Mouse (Mus musculus) spleen, adult 18-20 months (tissue): ENCODE measurements at regions not wholly inside any gene's neighbourhood (a gene's known extent, or its start where the extent isn't known, plus 50 kb on each side); places are given as distances from the start of the nearest gene placed in this dataset.
A peak's percentile ranks its signal among the peaks of the same experiment; 100 is the strongest.

ENCODE experiments used
- DNase-seq, 2 experiments: peaks; one replicate each; pipeline ENCODE4 v3.0.0; 2022; ENCODE audit warnings: mixed read lengths in 2 of 2

DNA sequence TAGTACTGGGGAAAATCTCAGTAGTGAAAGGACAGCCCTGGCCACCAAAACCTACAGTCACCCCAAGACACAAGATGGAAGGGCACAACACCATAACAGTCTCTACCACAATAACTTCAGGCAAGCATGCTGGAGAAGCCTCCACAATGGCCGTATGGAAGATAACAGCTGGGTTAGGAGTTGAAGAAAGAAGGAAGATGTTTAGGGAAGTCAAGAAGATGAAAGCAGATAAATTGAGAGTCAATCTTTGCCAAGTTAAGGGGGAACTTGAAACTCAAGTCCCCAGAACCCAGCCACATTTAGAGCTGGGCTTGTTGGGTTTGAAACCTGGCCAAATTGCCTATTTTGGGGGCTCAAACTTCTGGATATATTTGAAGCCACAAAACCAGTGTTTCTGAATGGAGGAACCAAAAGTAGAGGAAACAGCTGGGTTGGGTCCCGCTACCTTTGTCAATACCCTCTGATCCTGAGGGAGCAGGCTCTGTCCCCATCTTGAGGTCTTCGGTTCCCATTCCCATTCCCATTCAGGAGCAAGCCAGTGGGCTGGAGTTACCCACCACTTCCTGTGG lies 147.8 kb downstream of the Cdc5l start:
- no peak for DNase-seq

DNA sequence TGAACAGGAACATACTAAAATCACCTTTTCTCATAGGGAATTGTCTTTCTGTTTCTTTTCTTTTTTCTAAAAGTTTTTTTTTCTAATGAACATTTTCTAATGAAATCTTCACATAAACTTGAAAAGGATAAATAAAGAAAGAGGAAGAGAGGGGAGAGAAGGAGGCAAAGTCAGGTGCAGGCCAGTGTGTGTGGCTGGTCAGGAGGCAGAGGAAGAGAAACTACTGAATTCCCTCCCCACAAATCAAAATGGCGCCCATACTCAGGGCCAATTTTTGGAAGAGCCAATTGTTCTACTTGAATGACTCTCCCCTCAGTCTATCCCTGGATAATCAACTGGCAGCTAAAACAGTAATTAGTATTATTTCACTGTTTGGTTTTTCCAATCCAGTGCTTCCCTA lies 152.0 kb downstream of the Cdc5l start:
- no peak for DNase-seq

DNA sequence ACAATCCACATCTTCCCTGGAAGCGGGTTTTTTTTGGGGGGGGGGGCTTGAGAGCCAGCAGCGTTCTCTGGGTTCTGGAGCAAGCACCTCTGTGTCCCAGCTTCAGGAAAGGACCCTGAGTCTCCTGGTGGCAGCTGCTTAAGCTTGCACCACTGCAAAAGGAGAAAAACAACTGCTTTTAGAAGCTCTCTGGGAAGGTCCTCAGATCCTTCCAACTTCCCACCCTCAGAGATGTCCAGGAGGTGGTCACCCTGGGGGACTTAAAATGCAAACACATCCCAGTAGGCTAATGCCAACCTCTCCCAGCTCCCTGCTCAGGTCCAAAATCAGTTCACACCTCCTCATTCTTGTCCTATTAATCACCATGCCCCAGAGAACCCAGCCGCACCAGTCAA lies 153.7 kb downstream of the Cdc5l start:
- DNase-seq = no peak

DNA sequence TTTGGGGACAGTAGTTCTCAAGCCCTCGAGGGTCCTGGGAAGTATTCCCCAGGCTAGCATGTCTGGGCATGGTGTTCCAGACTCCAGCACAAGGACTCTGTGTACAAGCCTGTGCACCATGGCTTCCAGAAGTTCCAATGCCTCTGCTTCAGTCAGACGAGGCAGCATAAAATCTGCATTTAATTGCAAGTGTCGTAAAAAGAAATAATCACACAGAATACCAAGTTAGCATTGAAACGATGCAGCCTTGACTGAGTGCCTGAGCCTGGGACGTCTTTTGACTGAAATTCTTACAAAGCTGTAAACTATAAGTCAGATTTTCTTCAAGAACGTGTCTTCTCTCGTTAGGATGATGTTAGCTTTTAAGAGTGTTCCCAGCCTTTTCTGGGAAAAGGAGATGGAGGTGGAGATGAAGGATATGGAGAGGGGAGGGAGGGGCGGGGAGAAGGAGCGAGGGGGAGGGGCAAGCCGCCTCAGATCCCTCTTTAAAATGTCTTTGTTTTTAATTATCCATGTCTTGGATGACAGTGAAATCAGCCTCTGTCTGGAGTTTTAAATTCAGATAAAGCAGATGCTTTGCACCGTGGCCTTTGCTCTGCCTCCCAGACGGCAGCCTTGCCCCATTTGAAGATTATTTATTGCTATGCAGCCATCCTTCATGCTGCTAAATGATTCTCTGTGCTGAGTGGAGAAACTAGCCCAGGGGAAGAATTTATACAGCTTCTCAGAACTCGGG lies 154.3 kb downstream of the Cdc5l start:
- no peak for DNase-seq

DNA sequence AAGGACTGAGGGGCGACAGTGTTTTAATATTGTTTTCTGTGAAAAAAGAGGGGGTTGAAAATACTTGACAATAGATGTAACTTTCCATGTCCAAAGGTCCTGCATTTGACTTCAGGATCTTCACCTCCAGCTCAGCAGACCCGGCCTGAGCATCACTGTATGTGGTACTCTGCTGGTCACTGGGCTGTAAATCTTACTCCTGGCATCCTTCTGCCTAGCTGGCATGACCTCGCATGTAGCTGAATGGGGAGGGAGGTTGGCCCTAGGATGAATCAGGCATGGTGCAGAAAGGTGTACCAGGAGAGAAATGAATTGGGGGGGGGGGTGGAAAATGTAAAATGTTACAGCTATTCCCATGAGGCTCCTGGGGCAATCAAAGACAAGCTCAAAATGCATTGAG lies 156.0 kb downstream of the Cdc5l start:
- DNase-seq = no peak

DNA sequence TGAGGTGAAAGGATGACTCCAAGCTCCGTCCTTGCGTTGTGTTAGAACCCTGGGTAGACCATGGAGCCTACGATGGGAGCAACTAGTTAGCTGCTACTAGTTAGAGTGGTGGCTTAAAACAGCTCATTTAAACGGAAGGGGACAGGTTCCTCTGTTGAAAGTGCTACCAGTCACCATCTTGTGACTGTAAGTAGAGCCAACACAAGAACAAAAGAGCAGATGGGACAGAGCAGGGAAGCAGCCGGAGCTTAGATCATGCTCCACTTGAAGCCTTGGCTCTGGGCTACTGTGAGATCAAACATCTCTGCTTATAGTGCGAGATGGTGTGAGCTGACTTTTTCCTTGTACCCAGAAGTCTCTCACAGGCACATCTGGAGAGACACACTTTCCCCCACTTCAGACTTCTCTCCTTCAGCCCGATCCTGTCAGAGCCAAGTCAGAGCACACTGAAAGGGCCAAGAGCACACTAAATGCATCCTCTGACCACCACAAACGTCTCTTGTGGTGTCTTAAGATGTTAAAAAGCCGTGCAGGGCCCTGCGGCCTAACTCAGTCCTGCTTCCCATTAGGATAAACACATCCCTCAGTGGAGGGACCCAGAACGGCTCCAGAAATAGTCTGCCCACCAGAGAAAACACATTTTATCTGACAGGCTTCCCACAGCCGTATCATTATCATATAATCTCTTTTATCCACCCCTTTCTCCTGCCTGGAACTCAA lies 156.7 kb downstream of the Cdc5l start:
- no peak for DNase-seq

DNA sequence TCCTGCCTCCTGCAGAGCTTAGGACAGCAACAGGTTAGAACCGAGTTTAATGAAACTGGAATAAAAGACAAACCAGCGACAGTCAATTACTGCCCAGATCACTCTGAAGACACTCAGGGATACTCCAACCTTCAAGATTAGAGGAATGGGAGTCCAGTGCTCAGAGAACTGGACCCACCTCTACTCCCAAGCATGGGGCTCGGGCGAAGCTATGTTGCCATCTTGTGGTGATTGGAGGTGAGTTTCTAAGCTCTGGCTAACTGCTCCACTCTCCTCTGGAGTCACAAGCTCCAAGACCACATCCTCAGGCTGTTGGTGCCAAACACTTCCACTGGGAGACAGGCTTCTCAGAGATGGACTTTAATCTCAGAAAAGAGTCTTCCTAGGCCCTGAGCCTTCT lies 158.6 kb downstream of the Cdc5l start:
- no peak for DNase-seq

DNA sequence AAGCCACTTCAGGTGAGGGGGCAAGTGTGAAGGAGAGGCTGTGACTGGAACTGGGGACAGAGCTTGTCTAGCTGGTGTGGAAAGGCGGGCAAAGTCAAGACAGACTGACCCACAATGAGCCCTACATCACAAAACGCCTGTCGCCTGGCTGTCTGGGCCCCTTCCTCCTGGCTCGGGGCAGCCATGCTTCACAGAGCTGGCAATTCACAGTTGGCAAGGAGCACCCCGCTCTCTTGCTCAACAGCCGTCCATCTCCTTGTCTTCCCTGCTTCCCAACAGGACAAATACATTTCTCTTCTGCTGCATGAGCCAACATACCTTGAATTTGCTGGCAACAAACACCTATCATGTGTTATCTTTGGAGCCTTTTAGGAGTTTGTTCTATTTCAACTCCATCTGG lies 166.8 kb downstream of the Cdc5l start:
- no peak for DNase-seq

DNA sequence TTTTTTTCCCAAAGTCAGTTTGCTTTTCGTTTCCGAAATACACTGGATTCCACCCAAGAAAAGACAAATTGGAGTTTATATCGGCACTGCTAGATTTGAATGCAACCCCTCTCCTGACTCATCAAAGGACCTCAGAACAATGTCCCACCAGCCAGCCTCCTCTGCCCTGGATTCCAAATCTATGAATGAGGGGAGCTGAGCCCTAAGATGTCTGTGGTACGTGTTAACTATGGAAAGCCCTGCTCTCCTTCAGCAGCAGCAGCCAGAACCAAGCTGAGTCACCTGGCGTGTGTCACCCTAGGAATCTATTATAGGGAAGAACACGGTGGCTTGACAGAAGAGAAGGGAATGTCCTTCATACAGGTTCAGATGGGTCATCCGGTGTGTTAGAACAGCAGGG lies 167.9 kb downstream of the Cdc5l start:
- DNase-seq = no peak

DNA sequence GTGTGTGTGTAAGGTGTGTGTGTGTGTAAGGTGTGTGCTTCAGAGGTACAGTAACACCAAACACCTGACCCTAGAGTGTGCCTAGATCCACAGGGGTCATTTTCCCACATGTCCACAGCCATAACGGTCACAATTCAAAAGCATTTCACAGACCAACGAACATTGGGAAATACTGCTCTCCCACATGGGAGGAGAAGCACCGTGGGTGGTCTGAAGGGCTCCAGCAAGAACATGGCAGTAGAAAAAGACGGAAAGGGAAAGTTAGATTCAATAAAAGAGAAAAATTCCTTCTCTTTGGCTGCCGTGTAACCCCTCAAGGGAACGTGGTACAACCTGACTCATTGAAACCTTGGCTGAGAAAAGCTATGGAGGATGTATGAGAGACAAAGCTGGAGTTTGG lies 169.1 kb downstream of the Cdc5l start:
- no peak for DNase-seq

DNA sequence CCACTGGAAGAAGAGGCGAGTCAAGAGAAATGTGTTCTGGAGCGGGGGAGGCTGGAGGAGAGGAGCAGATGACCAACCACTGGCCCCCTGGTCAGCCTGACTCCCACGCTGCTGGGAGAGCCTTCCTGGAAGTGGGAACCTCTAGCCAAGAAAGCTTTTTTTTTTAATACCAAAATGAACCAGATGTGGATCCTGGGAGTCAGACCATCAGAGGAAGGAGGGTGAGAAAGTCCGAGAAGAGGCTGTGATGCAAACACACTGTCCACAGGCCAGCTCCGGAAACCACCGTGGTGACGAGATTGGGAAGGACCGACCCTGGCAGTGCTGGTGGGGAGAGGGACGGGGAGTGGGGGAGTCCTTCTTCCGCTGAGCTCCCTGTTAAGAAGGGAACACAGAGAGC lies 173.1 kb downstream of the Cdc5l start:
- no peak for DNase-seq

DNA sequence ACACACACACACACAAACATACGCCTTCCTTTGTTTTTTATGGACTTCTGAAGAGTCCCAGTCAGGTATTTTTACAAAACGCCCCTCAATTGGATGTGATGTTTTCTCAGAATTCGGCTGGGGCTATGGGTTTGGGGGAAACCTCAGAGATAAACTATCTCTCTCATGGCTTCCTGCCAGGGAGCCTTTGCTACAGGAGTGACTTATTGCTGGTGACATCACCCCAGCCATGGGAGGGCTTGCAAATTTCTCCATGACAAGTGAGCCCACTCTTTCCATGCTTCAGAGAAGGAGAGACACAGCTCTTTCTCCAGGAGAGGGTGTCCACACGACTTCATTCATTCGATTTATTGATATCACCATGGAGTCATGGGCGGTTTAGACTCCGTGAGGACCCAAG lies 175.5 kb downstream of the Cdc5l start:
- no peak for DNase-seq

DNA sequence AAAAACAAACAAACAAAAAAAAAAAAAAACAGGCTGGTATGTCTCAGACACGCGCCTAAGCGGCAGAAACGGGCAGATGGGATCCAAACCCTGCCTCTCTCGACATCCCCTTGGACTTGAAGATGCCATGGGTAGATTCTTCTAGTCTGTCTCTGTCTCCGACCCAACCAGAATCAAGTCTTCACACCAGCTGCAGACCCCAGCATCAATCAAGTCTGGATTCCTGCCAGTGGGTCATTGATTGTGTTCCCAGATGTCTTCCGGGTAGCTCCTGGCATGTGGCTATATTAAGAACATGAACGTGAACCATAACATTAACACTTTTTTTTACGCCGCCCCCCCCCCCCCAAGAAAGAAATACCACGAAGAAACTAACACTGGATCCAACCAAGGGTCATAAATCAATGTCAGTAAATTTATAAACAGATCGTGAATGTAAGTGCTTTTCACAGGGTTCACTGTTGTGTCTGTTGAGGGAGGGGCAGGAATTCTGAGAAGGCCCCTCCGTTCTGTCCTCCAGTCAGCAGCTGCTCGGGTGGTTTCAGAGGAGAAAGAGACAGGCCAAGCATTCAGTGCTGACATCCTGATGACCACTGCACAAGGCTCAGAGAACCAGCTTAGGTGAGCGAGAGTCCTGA lies 180.8 kb downstream of the Cdc5l start:
- no peak for DNase-seq

DNA sequence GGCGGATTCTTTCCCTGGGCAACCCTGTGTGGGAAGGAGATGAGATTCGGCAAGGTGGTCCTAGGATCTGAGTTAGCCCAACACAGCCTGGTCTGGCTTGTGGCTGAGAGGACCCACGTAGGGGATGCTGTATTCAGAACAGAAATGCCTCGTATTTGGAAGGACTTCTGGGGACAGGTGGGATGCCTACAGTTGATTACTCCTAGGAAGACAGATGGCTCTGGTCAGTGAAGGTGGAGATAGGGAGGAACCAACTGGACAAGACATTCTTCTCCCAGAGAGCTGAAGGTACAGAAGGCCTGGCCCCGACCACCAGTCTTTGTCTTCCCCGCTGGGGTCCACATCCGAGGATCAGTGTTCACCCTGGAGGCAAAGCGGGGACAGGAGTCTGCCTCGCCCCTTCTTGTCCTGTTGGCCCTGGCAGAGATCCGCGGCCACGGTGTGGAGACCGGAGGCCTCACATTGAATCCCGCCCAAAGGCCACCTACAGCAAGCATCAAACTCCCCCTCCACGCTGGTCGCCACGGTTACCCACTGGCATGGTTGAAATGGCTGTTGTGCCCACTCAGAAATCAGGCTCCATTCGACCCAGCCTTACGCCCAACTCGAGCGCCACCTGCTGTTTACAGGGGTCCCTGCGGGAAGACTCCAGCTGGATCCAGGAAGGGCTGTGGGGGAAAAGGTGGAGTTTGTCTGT lies 182.4 kb downstream of the Cdc5l start:
- peak; percentile 11 to 59 for DNase-seq

DNA sequence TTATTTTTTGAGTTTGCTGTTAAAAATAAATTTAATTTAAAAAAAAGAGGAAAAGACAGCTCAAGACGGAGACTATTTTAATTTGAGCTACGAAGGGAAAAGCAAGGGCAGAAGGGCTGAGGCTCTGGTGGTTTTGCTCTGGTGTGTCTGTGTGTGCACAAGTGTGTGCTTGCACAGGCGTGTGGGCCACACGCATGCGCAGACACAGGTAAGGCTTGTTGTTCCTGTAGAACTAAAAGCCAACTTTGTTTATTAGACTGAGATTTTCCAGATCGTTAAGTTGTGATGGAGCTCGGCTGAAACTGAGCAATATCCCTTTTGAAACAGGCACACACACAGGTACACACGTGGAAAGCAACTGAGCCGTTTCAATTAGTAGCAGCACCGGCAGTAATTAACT lies 183.1 kb downstream of the Cdc5l start:
- no peak for DNase-seq

DNA sequence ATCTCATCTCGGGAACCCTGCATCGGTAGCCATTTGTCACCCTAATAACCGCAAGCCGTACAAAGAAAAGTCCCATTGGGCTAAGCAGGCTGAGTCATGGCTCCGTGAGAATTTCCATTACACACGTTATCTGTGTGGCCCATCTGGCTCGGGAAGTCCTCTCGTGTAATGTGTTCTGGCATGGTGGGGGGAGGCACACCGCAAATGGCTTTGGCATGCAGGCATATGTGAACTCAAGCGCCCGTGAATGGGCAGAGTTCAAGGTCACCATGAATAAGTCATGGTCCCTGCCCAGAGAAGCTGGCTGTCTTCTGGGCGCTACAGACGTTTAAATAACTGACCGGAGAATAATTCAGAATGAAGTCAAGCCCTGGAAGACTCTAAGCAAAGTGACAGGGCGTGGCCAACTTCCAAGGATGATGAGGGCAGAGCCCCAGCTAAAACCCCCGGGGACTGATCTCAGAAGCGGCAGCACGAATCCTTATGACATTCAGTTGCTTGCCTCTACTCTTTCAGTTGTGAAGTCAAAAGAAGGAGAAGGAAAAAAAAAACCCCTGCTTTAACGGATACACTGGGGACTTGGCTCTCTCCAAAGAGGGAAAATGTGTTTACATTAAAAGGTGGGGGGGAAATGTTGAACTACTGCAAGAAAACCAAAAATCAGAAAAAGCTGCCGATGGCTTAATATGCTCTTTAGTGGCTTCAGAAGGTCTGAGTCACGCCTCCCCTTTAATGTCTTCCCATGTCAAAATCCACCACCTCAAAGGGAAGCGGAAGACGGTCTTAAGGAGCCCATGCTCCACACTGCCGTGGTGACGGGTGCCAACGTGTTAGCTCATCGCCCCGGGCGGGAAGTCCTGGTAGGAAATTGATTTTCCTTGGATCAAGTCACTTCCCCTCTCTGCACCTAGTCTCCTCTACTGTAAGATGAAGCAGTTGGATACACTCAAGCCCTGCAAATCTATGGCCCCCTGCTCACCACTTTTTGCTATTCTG lies 186.1 kb downstream of the Cdc5l start:
- no peak for DNase-seq

DNA sequence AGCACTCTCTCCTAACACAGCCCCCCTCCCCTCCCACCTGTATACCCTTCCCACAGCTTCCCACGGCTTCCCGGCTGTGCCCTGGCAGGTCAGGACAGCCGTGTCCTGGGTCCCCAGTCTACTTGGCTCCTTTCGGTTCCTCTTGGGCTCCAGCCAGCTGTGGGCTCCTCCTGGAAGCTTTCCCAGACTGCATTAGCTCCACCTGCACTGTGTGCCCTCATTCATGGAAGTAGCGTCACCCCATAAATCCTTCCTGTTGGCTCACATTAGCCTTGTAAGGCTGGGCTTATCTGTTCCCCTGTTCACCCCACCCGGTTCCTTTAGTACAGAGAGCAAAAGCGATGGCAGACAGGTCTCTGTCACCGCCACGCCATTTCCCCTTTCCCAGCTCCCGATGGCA lies 188.7 kb downstream of the Cdc5l start:
- no peak for DNase-seq

DNA sequence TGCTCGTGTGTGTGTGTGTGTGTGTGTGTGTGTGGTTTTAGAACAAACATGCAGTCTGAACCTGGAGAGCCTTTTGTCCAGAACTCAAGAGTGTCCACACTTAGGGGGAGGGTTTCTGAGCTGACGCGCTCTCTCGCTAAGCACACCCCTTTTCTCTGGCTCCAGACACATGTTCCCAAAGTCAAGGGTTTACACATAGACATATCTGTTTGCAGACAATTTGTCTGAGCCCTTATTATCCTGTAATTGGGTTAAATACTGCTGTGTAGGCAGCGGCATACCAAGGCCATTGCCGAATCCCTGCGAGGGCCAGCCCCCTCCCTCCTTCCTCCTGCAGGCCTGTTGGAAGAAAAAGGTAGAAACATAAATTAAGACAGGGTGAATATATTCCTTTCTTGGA lies 190.4 kb downstream of the Cdc5l start:
- DNase-seq = no peak

DNA sequence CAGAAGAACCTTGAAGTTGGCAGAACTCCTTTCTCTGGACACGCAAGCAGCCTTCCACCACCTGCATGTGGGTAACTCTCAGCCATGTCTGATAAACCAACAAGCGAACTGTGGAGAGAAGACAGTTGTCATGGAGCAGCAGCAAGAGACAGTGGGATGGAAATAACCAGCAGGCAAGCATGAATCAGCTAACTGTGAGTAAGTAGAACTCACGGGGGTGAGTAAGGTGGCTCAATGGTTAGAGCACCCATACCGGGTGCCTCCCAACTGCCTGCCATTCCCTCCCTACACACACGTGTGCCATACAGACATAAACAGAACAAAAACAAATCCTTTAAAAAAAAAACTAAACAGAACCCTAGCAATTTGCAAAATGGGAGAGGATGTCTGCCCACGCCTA lies 191.5 kb downstream of the Cdc5l start:
- DNase-seq = no peak

DNA sequence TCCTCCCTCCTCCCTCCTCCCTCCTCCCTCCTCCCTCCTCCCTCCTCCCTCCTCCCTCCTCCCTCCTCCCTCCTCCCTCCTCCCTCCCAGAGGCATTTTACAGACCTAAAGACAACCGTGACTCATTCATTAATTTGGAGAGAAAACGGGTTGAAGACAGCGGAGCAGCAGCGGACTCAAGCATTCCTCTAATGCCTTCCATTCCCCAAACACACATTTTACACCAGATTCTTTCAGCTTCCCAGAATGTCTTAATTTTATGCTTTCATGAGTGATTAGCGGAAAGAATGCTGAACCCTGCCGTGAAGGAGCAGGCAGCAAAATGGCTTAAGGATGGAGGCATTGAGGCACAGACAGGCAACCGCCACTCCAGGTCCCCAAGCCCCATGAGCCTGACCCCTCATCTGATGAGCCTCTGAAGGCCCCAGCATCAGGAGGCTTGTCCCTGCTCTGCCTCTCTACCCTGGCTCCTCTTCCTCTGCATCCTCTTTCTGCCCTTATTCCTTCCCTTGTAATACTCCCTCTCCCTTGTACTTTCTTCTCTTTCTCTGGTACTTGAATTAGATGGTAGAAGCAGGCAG lies 192.5 kb downstream of the Cdc5l start:
- no peak for DNase-seq

DNA sequence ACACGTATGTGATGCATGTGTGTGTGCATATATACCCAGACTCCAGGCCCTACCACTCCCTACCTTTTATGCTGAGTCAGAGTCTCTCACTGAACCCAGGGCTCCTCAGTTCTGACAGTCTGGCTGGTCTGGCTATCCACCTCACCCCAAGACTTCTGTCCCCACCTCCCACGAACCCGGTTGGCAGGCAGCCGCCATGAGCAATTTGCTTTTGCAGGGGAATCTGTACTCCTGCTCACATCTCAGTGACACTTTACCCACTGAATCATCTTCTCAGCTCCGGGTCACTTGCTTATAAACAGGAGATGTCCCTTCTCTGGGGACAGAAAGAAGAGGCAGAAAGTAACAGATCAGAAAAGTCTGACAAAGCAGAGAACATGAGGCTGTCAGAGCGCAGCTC lies 193.0 kb downstream of the Cdc5l start:
- no peak for DNase-seq

DNA sequence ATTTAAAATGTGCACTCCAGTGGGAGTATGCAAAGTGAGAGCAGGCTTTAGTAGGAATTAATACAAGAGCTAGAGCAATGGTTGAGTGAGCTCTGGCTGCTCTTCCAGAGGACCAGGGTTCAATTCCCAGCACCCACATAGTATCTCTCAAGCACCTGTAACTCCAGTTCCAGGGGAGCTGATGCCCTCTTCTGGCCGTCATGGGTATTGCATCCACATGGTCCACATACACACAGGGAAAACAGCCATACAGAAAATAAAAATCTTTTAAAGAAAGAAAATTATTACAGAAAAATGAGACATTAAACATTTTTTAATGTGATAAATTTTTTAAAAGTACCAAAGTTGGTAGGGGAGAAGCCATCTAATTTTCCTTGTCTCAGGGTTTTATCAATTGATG lies 196.3 kb downstream of the Cdc5l start:
- no peak for DNase-seq
